Mouse (Mus musculus) kidney, postnatal 4 days (tissue): ENCODE measurements around the gene Tfpt.

Source experiments
- DNase-seq, 2 experiments: peaks; one replicate each; pipeline ENCODE4 v3.0.0; 2021; ENCODE audit warnings: mixed read lengths in 2 of 2

The Tfpt gene

DNA sequence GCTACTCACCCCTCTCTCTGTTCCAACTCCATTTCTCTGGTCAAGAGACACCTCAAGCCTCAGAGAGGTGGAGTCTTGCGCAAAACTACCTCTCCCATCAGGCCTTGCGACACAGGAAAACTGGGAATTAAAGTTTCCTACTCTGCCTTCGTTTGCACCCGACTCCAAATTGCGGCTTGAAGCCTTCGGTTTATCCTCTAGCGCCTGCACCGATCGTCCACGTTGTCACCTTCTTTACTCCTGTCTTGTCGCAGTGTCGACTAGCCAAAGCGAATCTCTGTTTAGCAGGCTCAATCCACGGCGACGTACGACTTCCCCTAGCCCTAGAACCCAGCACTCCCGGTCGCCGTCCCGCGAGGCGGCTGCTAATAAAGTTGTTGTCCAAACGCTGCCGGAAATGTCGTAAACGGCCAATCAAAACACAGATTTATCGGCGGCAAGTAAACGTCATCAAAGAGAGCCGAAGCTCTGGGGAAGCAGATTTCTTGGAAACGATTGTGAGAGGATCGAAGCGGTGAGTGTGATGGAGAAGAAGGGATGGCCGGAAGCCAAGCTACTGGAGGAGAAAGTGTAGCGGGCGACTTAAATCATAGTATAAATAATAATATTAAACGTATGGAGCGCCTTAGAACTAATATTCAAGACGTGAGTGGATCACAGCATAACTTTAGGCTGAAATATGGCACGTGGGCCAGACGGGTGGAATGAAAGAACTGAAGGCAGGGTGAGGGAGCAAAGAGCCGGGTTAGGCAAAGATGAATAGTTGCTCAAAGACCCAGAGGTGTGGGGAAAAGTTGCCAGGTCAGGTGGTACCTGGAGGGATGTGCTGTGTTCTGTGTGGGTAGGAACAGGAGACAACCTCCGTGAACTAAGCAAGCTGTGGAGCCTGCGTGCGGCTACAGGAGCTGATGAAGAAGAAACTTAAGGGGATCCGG lies at the start of gene Tfpt, which contains the start of gene Prpf31:
TSS of gene Tfpt (minus strand) at position 387 of the 935 bp plus-strand sequence.
TSS of gene Prpf31 (plus strand) at position 443 of the 935 bp plus-strand sequence.
- DNase-seq: peak; percentile 90 to 93

DNA sequence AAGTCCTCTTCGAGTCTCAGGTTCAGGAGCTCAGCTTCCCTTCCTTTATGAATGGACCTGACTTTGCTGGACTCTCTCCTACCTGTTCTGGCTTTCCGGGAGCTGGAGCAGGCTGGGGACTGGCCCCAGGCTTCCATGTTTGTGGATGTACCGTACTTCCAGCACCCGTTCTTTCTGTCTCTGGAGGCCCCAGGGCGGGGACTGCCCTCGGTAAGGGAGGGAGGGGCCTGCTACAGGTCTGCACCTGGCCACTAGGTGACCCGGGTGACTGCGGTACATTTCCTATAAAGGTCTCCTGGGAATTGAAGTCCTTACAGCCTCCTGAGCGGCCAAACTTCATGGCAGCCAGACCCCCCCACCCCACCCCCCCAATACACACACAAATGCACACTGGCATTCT lies 47.6 kb upstream of the Tfpt start, which contains the start of gene Tmc4:
TSS of gene Tmc4 (minus strand) at position 212 of the 400 bp plus-strand sequence.
- peak; percentile 48 to 69 for DNase-seq

DNA sequence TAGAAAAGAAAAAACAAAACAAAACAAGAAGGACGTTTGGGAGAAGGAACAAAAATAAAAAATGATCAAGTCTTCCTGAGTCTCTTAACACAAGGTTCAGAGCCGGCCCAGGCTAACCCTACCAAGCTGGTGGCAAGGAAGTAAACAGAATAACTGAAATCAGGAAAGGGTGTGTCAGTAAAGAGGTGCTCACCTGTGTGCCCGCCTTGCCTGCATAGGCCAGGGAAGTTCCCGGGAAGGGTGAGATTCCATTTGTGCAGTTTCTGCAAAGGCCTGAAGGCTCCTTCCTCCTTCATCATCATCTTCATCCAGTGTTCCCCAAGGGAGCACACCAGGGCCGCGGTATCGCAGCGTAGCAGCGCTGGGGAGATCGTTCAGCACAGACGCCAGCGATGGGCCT lies 46.6 kb upstream of the Tfpt start:
- DNase-seq: no peak

DNA sequence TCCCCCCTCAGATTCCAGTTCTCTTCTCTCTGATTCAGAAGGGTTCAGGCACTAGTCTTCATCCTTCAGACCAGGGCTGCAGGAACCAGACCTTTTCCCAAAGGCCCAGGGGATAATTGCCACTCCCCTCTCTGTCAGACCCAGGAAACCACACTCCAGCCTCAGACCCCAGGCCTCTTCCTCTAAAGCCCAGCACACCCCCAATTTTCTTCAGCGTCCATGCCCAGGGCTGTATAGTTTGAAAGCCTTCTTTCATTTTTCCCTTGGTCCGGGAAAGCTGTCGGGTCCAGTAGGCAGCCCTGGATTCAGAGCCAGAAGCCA lies 45.5 kb upstream of the Tfpt start:
- no peak for DNase-seq

DNA sequence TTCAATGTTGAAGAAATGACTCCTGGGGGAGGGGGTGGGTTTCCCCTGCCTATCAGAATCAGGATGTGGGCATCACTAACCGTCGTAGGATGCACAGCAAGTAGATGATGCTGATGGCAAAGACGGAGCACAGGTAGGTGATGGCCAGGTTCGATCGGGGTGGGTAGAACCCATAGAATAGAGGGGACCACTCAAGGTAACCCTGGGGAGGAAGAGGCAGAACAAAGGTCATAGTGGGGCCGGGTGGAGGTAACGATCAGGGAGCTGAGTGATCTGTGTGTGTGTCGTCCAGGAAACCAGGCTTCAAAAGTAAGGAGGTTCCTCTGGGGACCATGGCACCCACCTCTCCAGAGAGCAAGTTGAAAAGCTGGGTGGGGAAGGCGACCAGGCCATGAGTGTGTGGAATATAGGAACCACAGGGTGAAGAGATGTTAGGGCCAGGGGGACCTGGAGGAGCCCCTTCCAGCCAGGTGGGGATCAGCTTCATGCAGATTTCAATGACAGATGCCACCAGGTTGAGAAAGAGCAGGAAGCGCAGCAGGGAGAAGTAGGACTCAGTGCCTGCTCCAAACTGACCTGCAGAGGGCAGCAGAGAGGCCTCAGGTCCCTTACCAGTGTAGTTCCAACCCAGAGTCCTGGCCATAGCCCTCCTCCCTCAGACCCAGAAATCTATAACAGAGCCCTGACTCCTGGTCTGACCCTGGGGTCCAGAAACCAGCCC lies 44.9 kb upstream of the Tfpt start:
- peak; percentile 93 for DNase-seq

DNA sequence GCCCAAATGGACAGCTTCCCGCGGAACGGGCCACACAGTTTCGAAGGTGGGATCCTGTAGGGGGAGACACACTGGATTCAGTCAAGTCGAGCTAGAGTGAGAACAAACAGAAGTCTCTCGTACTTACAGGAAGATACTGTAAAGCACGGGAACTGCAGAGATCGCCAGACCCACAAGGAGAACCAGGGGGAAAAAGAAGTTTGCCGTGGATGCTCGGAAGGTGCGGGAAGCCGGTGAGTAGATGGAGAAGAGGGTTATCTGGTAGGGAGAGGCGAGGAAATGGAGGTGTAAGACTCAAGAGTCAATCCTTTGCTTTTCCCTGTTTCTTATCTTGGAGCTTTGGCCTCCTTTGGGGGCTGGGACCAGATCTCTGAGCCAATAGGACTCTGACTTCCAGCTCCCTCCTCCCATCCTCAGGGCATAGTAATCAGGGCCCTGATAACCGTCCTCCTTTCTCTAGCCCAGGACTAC lies 37.2 kb upstream of the Tfpt start:
- DNase-seq: peak; percentile 30 to 56

DNA sequence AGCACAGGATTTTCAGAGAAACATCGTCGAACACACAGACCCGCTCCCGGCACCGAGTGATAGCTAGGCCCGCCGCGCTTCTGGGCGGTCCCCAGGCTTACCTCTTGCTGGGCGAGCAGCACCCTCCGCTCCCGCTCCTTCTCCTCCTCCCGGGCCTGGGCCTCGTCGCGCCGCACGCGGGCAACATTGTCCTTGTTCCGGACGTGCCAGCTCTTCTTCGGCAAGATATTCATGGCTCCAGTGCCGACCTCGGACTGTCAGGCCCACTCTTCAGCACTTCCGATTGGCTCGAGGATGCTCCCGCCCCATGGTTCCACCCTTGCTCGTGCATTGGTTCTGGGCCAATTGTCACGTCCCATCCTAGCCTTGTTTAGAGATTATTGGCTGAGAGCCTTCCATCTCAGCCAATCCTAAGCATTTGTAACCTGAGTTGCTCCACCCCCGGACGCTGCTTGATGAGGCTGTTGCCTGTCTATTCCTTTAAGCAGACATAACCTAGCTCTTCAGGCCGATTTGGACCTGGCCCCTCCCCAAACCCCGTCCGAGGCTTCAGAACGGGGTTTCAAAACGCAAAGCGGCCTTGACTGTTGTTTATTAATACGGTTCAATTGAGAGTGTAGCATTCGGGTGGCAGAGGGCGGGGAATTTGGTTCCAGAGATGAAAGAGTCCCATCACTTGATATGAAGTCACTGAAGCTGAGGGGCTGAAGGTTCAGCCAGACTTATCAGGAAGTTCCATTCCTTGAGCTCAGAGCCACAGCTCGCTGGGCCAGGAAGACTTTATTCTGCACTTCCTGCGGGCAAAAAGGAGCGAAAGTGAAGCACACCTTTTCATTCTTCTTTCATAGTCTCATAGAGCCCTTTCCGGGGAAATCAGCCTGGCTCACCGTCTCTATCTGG lies 35.7 kb upstream of the Tfpt start, which contains the start of gene Leng1:
TSS of gene Leng1 (minus strand) at position 626 of the 900 bp plus-strand sequence.
- DNase-seq: peak; percentile 95 to 97

DNA sequence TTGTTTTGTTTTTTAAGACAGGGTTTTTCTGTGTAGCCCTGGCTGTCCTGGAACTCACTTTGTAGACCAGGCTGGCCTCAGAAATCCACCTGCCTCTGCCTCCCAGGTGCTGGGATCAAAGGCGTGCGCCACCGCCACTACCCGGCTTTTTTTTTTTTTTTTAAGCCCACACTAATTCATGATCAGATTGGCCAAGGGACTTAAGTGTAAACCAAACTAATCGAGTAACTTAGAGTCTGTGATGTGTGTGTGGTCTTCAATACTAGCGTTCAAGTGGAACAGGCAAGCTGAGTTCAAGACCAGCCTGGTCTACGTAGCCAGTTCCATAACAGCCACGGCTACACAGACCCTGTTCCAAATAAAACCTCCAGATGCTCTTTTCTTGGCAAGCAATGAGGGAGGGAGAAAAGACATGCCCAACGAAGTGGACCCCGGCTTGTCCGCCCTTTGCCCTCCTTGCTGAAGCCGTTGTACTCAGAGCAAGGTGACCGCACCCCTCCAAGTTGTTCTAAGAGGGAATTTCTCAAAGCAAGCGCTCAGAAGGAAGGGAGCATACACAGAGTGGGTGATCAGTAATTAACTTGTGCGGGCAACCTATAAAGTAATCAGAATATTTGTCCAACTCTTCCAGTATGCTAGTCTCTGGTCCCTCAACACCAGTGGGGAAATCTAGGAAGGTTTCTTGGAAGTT lies 34.9 kb upstream of the Tfpt start:
- DNase-seq: peak; percentile 37 to 62

DNA sequence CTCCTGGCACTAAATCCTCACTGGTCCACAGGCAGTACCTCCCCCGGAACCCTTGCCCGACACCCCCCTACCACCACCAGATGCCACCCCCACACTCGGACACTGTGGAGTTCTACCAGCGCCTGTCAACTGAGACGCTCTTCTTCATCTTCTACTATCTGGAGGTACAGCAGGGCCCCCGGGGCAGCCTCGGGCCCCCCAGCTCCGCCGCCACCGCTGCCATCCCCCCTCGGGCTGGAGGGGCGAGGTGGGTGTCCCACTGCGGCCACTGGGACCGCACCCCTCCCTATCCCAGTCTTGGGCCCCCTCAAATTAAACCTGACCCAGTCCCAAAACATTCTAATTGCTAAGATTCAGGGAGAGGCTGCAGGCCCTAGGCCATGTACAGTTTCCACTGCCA lies 28.8 kb upstream of the Tfpt start:
- DNase-seq: no peak

DNA sequence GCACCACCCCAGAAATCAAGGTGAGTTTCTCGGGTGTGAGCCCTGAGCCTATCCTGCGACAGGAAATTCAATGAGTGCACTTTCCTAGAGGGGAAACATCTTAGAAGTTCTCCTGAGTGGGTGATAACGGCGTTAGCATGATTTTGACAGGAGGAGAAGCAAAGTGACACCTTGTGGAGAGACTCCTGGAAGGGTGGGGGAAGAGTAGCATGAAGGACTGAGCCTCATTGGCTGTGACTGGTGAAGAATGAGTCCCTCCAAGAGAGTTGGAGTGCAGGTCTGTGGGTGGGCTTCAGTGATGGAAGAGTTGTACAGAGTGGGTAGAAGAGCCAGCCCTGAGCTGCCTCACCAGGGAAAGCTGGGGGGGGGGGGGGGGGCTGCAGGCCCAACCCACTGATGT lies 27.2 kb upstream of the Tfpt start:
- no peak for DNase-seq

DNA sequence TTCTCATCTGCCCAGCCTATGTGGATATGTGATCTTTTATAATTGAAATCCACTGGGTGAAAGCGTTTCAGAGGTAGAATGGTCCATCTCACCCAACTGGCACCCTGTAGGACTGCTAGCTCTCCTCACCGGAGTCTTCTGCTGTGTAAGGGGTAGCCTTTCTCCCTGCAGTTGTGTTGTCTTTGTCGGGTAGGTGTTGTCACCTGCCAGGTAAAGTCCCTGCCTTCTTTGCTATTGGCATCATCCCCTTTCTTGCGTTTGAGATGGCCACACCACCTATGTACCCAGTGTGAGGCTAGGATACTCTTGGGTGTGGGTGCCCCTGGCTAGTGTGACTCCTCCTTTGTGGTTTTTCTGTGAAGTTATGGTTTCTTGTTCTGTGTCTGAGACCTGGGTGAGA lies 16.9 kb upstream of the Tfpt start:
- DNase-seq: no peak

DNA sequence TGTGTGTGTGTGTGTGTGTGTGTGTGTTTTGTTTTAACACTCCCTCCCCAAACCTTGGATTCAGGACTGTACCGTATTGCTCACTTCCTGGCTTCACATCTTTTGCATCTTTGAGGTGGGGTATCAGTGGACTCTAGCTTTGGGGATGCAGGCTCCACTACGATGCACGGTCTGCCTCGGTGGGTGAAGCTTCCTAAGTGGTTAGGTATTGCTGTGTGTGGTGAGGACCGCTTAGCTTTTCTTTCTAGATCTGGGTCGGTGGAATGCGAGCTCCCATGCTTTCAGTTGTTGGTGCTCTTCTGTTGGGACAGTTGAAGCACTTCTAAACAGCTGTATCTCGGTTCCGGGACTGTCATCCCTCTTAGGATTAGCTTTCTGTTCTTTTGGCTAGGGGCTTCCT lies 16.5 kb upstream of the Tfpt start:
- no peak for DNase-seq

DNA sequence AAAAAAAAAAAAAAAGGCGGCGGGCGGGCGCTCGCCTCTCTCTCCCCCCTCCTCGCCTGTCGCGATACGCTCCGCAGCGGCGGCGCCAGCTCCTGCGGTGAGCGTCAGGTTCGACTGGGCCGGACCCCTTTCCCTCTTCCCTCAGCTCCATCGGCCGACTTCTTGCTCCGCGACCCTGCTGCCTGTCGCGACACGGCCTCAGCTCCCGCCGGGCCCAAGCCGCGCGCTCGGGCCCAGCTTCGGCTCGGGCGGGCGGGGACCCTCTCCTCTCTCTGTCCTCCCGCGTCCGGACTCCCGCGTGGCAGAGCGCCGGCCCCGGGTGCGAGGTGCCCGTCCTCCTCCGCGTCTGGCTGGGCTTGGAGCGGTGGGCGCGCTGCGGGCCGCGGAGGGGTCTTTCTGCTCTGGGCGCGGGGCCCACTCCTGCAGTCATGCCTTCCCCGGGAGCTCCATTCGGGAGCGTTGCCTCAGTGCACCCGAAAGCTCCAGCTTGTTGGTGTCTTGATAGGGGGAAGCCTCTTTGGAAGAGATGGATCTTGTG lies 15.8 kb upstream of the Tfpt start:
- no peak for DNase-seq

DNA sequence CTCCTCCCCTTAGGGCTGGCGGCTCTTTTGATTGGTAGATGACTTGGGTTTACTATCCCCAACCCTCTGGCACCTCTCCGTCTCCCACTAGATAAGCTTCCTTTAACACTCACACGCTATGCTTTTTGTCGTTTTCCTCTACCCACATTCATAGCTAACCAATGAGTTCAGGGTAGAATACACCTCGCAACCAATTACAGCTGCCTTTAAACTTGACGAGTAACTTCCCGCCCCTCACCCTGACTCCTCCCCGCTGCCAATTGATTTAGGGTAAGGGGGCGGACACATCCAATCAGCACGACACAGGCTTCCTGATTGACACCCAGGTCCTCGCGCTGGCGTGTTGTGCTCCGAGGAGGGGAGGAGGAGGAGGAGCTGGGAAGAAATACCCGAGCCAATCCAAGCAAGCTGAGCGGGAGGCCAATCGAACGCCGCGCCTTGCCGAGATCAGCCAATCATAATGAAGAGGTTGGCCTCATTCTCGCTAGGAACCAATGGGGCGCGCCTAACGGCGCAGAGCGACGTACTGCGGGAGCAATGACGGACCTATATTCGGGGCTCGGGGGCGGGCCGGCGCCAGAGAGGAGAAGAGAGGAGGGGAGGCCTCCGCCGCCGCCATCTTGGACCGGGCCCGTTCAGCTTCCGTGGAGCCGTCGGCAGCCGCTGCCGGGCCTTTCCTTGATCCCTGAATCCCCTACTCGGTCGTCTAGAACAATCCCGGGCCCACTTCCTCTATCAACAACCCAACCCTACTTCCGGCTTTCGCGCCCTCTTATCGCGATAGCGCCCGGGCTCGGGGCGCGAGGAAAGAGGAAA lies 15.2 kb upstream of the Tfpt start, which contains the start of gene Cnot3:
TSS of gene Cnot3 (plus strand) at position 597 of the 816 bp plus-strand sequence.
- peak; percentile 97 to 99 for DNase-seq

DNA sequence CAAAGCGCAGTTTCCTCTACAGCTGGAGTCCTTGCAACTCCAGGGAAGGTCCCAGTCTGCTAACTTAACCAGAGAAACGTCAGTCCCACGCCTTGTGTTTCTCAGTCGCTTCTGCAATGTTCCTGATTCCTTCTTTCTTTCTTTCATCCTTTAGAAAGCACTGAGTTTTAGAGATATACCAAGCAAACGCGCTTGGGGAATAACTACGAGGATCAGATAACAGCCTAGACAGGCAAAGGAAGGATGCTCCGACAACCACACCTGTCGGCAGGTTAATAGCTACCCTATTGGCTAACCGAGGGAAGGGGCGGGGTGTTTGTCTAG lies 14.6 kb upstream of the Tfpt start:
- DNase-seq: peak; percentile 91 to 94

DNA sequence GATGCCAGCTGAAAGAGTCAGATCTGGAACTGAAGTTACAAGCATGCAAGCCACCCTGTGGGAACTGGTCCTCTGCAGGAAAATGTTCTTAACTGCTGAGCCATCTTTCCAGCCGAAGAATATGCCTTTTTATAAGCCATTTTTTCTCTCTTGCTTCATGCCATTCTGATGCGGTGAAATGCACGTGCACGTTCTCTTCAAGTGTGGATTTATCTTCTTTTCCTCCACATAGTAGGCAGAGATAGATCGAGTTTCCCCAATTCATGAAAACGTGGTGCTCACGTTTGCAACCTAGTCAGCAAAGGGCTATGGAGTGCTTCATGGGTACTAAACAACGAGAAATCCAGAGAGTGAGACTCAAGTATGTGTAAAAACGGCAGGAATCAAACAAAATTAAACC lies 14.1 kb upstream of the Tfpt start:
- no peak for DNase-seq

DNA sequence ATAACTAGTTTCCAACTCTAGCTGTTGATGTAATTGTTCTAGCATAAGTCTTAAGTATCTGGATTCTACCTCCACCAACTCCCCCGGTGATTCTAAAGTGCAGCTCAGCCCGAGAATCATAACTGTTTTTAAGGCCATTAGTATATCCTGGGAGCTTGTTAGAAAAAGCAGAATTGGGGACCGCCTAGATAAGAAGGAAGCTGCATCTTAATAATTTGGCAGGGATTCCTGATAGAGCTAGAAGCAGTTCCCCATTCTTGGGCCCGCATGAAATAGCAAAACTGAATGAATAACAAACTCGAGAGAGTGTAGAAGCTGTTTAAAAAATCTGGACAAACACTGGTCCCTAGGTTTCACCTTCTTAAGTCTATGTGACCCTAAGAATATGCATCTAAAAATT lies 13.7 kb upstream of the Tfpt start:
- DNase-seq: no peak

DNA sequence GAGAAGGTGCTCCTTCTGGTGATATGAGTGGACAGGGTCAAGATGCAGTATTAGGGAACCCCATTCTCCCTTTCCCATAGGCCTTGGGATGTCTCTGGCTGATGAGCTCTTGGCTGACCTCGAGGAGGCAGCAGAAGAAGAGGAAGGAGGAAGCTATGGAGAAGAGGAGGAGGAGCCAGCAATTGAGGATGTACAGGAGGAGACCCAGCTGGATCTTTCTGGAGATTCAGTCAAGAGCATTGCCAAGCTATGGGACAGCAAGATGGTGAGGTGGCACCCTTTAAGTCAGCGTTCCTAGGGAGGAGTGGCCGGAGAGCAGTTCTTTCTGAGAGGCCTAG lies 718 bp upstream of the Tfpt start:
- no peak for DNase-seq

DNA sequence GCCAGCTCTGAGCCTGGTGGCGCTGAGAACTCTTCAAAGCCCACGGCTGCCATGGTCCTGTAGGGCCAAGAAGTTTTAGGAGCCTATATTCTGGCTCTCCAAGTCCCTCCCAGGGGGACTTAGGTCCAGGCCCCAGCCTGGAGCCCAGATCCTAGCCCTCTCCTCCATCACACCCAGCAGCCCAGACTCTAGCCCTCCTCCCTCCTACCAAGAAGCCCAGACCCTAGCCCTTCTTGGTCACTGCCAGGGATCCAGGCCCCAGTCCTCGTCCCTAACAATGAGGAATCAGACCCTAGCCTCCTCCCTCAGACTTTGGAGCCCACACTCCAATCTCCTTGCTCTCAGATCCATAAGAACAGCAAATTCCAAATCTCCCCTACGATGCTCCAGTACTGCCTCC lies 699 bp downstream of the Tfpt start:
- no peak for DNase-seq

DNA sequence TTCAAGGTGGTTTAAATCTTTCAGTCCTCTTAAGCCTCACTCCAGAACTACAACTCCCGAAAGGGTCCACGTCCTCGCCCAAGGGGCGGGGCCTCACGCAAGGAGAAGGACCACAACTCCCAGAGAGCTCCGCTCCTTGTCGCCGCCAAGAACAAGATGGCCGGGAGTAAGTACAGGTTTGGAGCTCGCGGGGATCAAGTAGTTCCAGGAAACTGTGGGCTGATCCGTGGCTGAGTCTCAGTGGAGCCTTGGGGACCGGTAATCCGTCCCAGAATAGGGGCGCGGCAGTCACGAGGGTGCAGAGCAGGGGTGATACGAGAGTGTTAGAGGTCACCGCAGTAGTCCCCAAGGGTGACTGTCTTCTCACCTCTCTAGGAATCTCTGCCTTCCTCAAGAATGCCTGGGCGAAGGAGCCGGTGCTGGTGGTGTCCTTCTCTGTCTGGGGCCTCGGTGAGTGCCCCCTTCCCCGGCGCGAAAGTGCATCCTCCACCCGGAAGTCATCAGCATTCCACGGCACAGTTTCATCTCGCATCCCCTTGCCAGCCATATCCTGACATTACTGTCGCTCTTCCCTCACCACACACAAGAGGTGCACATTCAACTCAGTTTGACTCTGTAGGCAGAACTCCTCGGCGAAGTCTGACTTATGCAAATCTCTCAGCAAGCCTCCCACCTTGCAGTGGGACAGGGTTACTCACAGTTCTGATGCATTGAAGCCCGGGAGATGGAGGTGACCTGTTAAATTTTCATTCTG lies 12.3 kb downstream of the Tfpt start, which contains the start of gene Ndufa3:
TSS of gene Ndufa3 (plus strand) at position 132 of the 754 bp plus-strand sequence.
- peak; percentile 87 to 93 for DNase-seq
